Mouse (Mus musculus): Measurements from ENCODE around the gene Six6. TPM values are rescaled to one million over a fixed set of nuclear protein-coding genes. Genes with fewer than 3 reads are reported as not detected.

The Six6 gene
- polyA plus RNA-seq, 1 experiment from 2014 or later = not detected

GRCm38 (mm10) chr12:72967541-72967940, 27.8 kb downstream of the Six6 start:
- Histone ChIP-seq H3K9ac (no peak overlapping the region), H3K4me3 (no peak overlapping the region), H3K9me3 (no peaks in the 10 kb centered on the region), H3K27ac (replicated peaks) (no peak overlapping the region), H3K4me2 (no peak overlapping the region), H3K4me1 (replicated peaks) (no peaks in the 10 kb centered on the region), H3K36me3 (no peaks in the 10 kb centered on the region), H3K27me3 (peaks cover 18% of the 10 kb centered on the region)
- WGBS = 85% methylated on average over 7 of the region's 7 CpGs
- ATAC-seq (ENCODE audit: low read depth) = no peak

GRCm38 (mm10) chr12:72970620-72971019, 30.9 kb downstream of the Six6 start:
- 64% methylated on average over 14 of the region's 14 CpGs for WGBS
- no peak overlapping the region for H3K9ac ChIP-seq
- ATAC-seq (ENCODE audit: low read depth) = no peak
- H3K4me1 ChIP-seq (replicated peaks) = no peaks in the 10 kb centered on the region
- no peak overlapping the region for H3K4me2 ChIP-seq
- no peaks in the 10 kb centered on the region for H3K9me3 ChIP-seq
- no peaks in the 10 kb centered on the region for H3K36me3 ChIP-seq
- no peak overlapping the region for H3K27ac ChIP-seq (replicated peaks)
- peaks cover 35% of the 10 kb centered on the region for H3K27me3 ChIP-seq
- no peak overlapping the region for H3K4me3 ChIP-seq

- Histone ChIP-seq H3K9me3 (no peaks in the 10 kb centered on the region), H3K4me3 (no peak overlapping the region), H3K4me1 (replicated peaks) (peaks cover 7% of the 10 kb centered on the region; the same call in 1 of the 2 replicates), H3K36me3 (no peaks in the 10 kb centered on the region), H3K4me2 (no peak overlapping the region), H3K27ac (replicated peaks) (no peak overlapping the region), H3K27me3 (peaks cover 32% of the 10 kb centered on the region), H3K9ac (no peak overlapping the region)
- WGBS = 5% methylated on average over 6 of the region's 6 CpGs
- no peak for ATAC-seq (ENCODE audit: low read depth)
Measured at GRCm38 (mm10) chr12:72973161-72973560, 33.5 kb downstream of the Six6 start.

- H3K9ac ChIP-seq = peak overlapping the region; percentile 45; the same call in 1 of the 2 replicates
- no peaks in the 10 kb centered on the region for H3K36me3 ChIP-seq
- H3K4me1 ChIP-seq (replicated peaks) = peaks cover 7% of the 10 kb centered on the region; the same call in 1 of the 2 replicates
- H3K9me3 ChIP-seq = no peaks in the 10 kb centered on the region
- ATAC-seq (ENCODE audit: low read depth) = no peak
- no peak overlapping the region for H3K27ac ChIP-seq (replicated peaks)
- WGBS = 4% methylated on average over 7 of the region's 7 CpGs
- H3K4me3 ChIP-seq = peak overlapping the region; percentile 13; the same call in 1 of the 2 replicates
- H3K4me2 ChIP-seq = peak overlapping the region; percentile 47
- H3K27me3 ChIP-seq = peaks cover 32% of the 10 kb centered on the region
Measured at GRCm38 (mm10) chr12:72976172-72976571, 36.5 kb downstream of the Six6 start.

GRCm38 (mm10) chr12:72976718-72977117, 37.0 kb downstream of the Six6 start:
- 2% methylated on average over 12 of the region's 12 CpGs for WGBS
- Histone ChIP-seq H3K27ac (replicated peaks) (no peak overlapping the region), H3K4me3 (peak overlapping the region; percentile 13; the same call in 1 of the 2 replicates), H3K4me2 (peak overlapping the region; percentile 47), H3K4me1 (replicated peaks) (peaks cover 7% of the 10 kb centered on the region; the same call in 1 of the 2 replicates), H3K9ac (peak overlapping the region; percentile 45; the same call in 1 of the 2 replicates), H3K36me3 (no peaks in the 10 kb centered on the region), H3K27me3 (peaks cover 30% of the 10 kb centered on the region), H3K9me3 (no peaks in the 10 kb centered on the region)
- ATAC-seq (ENCODE audit: low read depth) = peak; percentile 67

GRCm38 (mm10) chr12:72977851-72978250, 38.2 kb downstream of the Six6 start:
- peaks cover 25% of the 10 kb centered on the region for H3K27me3 ChIP-seq
- H3K36me3 ChIP-seq = no peaks in the 10 kb centered on the region
- H3K9ac ChIP-seq = no peak overlapping the region
- 77% methylated on average over 3 of the region's 3 CpGs for WGBS
- H3K9me3 ChIP-seq = no peaks in the 10 kb centered on the region
- no peak overlapping the region for H3K4me2 ChIP-seq
- H3K4me3 ChIP-seq = no peak overlapping the region
- H3K4me1 ChIP-seq (replicated peaks) = peaks cover 7% of the 10 kb centered on the region; the same call in 1 of the 2 replicates
- no peak for ATAC-seq (ENCODE audit: low read depth)
- no peak overlapping the region for H3K27ac ChIP-seq (replicated peaks)

- 76% methylated on average over 5 of the region's 5 CpGs for WGBS
- H3K4me1 ChIP-seq (replicated peaks) = peaks cover 7% of the 10 kb centered on the region; the same call in 1 of the 2 replicates
- H3K9me3 ChIP-seq = no peaks in the 10 kb centered on the region
- H3K36me3 ChIP-seq = no peaks in the 10 kb centered on the region
- no peak for ATAC-seq (ENCODE audit: low read depth)
- H3K4me2 ChIP-seq = no peak overlapping the region
- H3K4me3 ChIP-seq = no peak overlapping the region
- no peak overlapping the region for H3K27ac ChIP-seq (replicated peaks)
- no peak overlapping the region for H3K9ac ChIP-seq
- peaks cover 15% of the 10 kb centered on the region for H3K27me3 ChIP-seq
Measured at GRCm38 (mm10) chr12:72979236-72979635, 39.5 kb downstream of the Six6 start.

- 77% methylated on average over 10 of the region's 10 CpGs for WGBS
- H3K4me1 ChIP-seq (replicated peaks) = no peaks in the 10 kb centered on the region
- no peak overlapping the region for H3K4me3 ChIP-seq
- no peak for ATAC-seq (ENCODE audit: low read depth)
- no peak overlapping the region for H3K9ac ChIP-seq
- H3K4me2 ChIP-seq = no peak overlapping the region
- H3K27ac ChIP-seq (replicated peaks) = no peak overlapping the region
- H3K27me3 ChIP-seq = no peaks in the 10 kb centered on the region
- no peaks in the 10 kb centered on the region for H3K36me3 ChIP-seq
- no peaks in the 10 kb centered on the region for H3K9me3 ChIP-seq
Measured at GRCm38 (mm10) chr12:72982616-72983015, 42.9 kb downstream of the Six6 start.

GRCm38 (mm10) chr12:72983071-72983857, 43.6 kb downstream of the Six6 start:
- no peak overlapping the region for H3K4me2 ChIP-seq
- H3K4me3 ChIP-seq = no peak overlapping the region
- no peaks in the 10 kb centered on the region for H3K27me3 ChIP-seq
- H3K9me3 ChIP-seq = no peaks in the 10 kb centered on the region
- no peaks in the 10 kb centered on the region for H3K36me3 ChIP-seq
- H3K4me1 ChIP-seq (replicated peaks) = no peaks in the 10 kb centered on the region
- no peak for ATAC-seq (ENCODE audit: low read depth)
- WGBS = 87% methylated on average over 8 of the region's 8 CpGs
- H3K9ac ChIP-seq = no peak overlapping the region
- H3K27ac ChIP-seq (replicated peaks) = no peak overlapping the region

Other genes starting within 250 kb of the Six6 start
- gene Ppm1a, start 182.4 kb upstream of the Six6 start, polyA plus RNA-seq (2015; fragmentation: Nextera tagmentation; extraction: Ambion mirVana) = 75.4 and 77.2 TPM in 2 replicates
- 6.8 and 7.3 TPM in 2 replicates for gene 4930447C04Rik, start 882 bp downstream of the Six6 start, polyA plus RNA-seq (2015; fragmentation: Nextera tagmentation; extraction: Ambion mirVana)
- 8.8 and 13.9 TPM in 2 replicates for gene Six1, start 114.0 kb downstream of the Six6 start, polyA plus RNA-seq (2015; fragmentation: Nextera tagmentation; extraction: Ambion mirVana)
- gene Six4, start 173.6 kb downstream of the Six6 start, polyA plus RNA-seq (2015; fragmentation: Nextera tagmentation; extraction: Ambion mirVana) = 1.3 and 1.6 TPM in 2 replicates
- 19.6 and 21.1 TPM in 2 replicates for gene Mnat1, start 183.8 kb downstream of the Six6 start, polyA plus RNA-seq (2015; fragmentation: Nextera tagmentation; extraction: Ambion mirVana)

Data from neural tube, embryonic 13.5 days (tissue).